Mouse (Mus musculus) cerebellum, adult 2 months (tissue): Measurements from ENCODE around the gene Pink1.

ENCODE experiments used
- CTCF ChIP-seq: fragments of 200-500 bp; IDR thresholded peaks from 2 replicates; pipeline ENCODE4 v1.5.1; 2011; ENCODE audit warnings: low read depth, mild to moderate bottlenecking, control low read depth, low read length, moderate library complexity, borderline replicate concordance; ENCODE audit not compliant: insufficient read depth
- POLR2A ChIP-seq: fragments of 200-500 bp; IDR thresholded peaks from 2 replicates; pipeline ENCODE4 v1.6.1; 2011; ENCODE audit warnings: low read length, control low read depth, borderline replicate concordance; ENCODE audit not compliant: insufficient read depth

DNA sequence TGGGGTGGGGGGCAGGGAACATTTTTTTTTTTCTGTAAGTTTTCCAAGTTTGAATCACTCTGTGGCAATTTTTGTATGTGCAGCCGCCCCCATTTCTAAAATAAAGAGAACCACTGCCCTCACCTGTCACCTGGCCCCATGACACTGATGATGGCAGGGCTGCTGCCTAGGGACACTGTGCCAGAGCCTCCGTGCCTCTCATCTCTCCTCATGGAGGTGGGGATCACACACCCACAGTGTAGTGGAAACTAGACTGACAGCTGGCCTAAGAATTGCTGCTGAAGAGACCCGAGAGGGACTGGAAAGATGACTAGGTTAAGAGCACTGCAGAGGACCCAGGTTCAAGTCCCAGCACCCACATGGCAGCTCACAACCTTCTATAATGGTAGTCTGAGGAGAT is 14.0 kb downstream of the Pink1 start:
- TF ChIP-seq CTCF = no peak
- TF ChIP-seq POLR2A = no peak
